Mouse (Mus musculus): ENCODE results near the gene Kmt2e.

DNA sequence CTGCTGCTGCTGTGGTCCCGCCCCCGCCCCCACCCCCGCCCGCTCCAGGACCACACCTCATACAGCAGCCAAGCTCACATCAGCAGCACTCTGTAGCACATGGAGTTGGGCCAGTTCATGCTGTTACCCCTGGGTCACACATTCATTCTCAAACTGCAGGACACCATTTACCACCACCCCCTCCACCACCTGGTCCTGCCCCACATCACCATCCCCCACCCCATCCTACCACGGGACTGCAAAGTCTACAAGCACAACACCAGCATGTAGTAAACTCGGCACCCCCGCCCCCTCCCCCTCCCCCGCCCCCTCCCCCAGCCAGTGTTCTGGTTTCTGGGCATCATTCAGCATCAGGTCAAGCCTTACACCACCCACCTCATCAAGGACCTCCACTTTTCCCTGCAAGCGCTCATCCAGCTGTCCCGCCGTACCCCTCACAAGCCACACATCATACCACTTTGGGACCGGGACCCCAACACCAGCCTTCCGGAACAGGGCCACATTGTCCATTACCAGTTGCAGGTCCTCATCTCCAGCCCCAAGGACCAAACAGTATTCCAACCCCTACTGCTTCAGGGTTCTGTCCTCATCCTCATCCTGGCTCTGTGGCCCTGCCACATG lies 68.2 kb downstream of the Kmt2e start:
- TF ChIP-seq POLR2A (IDR thresholded peaks at IDR 0.05; ENCODE audit: low read depth, low read length) (no peak), CTCF (IDR thresholded peaks at IDR 0.05; ENCODE audit: extremely low read depth, insufficient read length, insufficient replicate concordance, low read depth, low read length) (no peak)
